Mouse (Mus musculus) liver, postnatal 0 days (tissue): ENCODE measurements around the gene Ccdc63.

ENCODE experiments used
- CTCF ChIP-seq: sonication (generic); IDR thresholded peaks from 2 replicates; pipeline ENCODE4 v1.5.1; 2016; ENCODE audit warnings: antibody characterized with exemption, low read depth
- EP300 ChIP-seq: IDR thresholded peaks from 2 replicates; pipeline ENCODE4 v1.6.1; 2016; ENCODE audit warnings: antibody characterized with exemption, low read depth, mild to moderate bottlenecking

DNA sequence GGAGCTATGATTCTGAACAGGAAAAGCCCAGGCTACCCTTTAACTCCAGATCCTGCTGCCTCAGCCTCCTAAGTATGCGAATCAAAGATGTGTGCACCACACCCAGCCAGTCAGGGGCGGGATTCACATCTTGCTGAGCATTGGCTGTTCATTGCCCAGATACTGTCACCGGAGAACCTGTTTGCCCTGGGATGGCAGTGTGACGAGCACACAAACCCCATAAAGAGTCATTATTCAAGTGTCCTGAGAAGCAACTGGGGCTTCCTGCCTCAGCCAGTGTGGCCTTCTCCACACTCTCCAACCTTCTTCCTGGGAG lies 28.7 kb downstream of the Ccdc63 start:
- no peak for TF ChIP-seq CTCF
- no peak for TF ChIP-seq EP300
